Mouse (Mus musculus) neural tube, embryonic 12.5 days (tissue): ENCODE measurements around the gene Elmod3. TPM values are rescaled to one million over a fixed set of nuclear protein-coding genes. Genes with fewer than 3 reads are reported as not detected.

Source experiments
- ATAC-seq: fragments of 200-750 bp; cut with Nextera tagmentation; 2 replicates; pipeline ENCODE4 v1.8.0; 2017; ENCODE audit warnings: low read depth, mild to moderate bottlenecking, moderate TSS enrichment, moderate library complexity; ENCODE audit not compliant: low FRiP score
- H3K27ac ChIP-seq: fragments of 300-500 bp; sonication (generic); 2 replicates; pipeline ENCODE4 v1.5.1; 2016
- H3K27me3 ChIP-seq: fragments of 300-500 bp; sonication (generic); replicated peaks from 2 replicates; pipeline ENCODE4 v1.6.1; 2016; ENCODE audit warnings: mild to moderate bottlenecking
- H3K36me3 ChIP-seq: fragments of 300-500 bp; sonication (generic); 2 replicates; pipeline ENCODE4 v1.6.1; 2016; ENCODE audit warnings: mild to moderate bottlenecking
- H3K4me1 ChIP-seq: fragments of 300-500 bp; sonication (generic); 2 replicates; pipeline ENCODE4 v1.6.1; 2016
- H3K4me2 ChIP-seq: fragments of 300-500 bp; sonication (generic); replicated peaks from 2 replicates; pipeline ENCODE4 v1.6.1; 2016; ENCODE audit warnings: mild to moderate bottlenecking
- H3K4me3 ChIP-seq: fragments of 300-500 bp; sonication (generic); 2 replicates; pipeline ENCODE4 v1.5.1; 2016
- H3K9ac ChIP-seq: fragments of 300-500 bp; sonication (generic); 2 replicates; pipeline ENCODE4 v1.6.1; 2016; ENCODE audit warnings: mild to moderate bottlenecking
- H3K9me3 ChIP-seq: fragments of 300-500 bp; sonication (generic); 2 replicates; pipeline ENCODE4 v1.6.1; 2016; ENCODE audit warnings: mild to moderate bottlenecking
- WGBS: fragments of 180-500 bp; shearing (Covaris S2); methylation state at CpG from one replicate; pipeline ENCODE4 v1.1.7; 2016; 5-methylcytosine and 5-hydroxymethylcytosine counted together
- polyA plus RNA-seq: library from polyadenylated mRNA; unstranded; fragments of >200 nt; fragmentation: Nextera tagmentation; extraction: Ambion mirVana; gene quantifications from 2 replicates; pipeline ENCODE4 v1.2.1, GENCODE M21; 2016

Gene Elmod3
- polyA plus RNA-seq, 1 experiment from 2014 or later: 17.2 TPM

DNA sequence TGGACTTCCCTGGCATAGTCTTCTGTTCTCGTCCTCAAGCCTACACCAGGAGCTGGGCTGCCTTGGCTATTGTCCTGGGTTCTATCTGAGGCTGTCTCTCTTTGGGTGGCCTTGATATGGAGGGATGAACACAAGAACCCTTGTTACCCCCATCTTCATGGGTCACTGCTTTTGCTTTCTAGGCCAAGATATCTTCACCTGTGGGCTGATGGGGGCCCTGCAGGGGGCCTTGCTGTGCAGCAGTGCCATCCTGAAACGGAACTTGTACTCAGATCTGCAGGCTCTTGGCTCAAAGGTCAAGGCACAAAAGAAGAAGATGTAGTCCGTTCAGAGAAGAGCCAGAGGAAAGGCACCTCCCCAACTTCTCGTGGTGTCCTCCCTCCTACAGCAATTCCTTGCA is 8.8 kb upstream of the Elmod3 start:
- Histone ChIP-seq H3K27ac (no peak overlapping the region), H3K4me2 (no peak overlapping the region), H3K4me1 (no peaks in the 10 kb centered on the region), H3K27me3 (no peaks in the 10 kb centered on the region), H3K9ac (no peak overlapping the region), H3K9me3 (no peaks in the 10 kb centered on the region), H3K36me3 (peaks cover 69% of the 10 kb centered on the region), H3K4me3 (no peak overlapping the region)
- 88% methylated on average over 4 of the region's 4 CpGs for WGBS
- ATAC-seq: no peak

DNA sequence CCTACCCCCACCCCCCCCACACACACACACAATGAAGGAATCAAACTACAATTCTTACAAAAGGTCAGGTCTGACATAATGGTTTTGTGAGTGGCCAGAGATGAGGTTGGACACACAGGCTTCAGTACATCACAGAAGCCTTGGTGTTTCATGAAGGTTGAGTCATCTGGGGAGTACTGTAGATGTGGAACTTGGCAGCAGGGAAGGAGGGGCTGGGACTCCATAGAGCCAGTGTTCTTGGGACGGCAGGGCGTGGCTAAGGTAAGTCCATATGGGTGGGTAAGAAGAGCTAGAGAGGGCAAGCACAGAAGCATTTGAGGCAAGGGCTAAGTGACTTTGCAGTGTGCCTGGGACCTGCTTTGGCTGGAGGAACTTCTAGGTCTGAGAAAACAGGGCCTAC is 5.9 kb upstream of the Elmod3 start:
- peaks cover 40% of the 10 kb centered on the region for H3K36me3 ChIP-seq

DNA sequence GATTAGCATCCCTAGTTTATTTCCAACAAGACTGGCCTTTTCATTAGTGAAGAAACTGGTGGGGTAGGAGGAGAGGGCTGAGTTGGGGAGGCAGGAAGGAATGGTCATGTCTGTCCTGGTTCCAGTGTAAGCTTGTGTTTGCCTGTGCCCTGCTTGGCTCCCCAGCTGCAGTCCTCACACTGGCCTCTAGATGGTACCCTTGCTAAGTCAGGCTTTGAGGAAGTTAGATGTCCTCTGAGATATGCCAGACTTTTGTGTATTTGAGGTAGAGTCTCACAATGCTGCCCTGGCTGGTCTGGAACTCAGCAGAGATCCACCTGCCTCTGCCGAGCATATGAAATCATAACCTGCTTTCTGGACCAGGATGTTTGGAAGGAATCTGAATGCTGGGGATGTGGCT is 3.5 kb upstream of the Elmod3 start:
- Histone ChIP-seq H3K4me1 (peaks cover 18% of the 10 kb centered on the region), H3K36me3 (peaks cover 24% of the 10 kb centered on the region), H3K9me3 (no peaks in the 10 kb centered on the region), H3K27me3 (no peaks in the 10 kb centered on the region), H3K9ac (no peak overlapping the region), H3K4me3 (no peak overlapping the region), H3K27ac (no peak overlapping the region), H3K4me2 (no peak overlapping the region)
- 56% methylated on average over 1 of the region's 1 CpGs for WGBS
- no peak for ATAC-seq

More for the DNA sequence above, 5.9 kb upstream of the Elmod3 start:
- ATAC-seq: no peak
- Histone ChIP-seq H3K9me3 (no peaks in the 10 kb centered on the region), H3K9ac (no peak overlapping the region), H3K4me1 (peaks cover 2% of the 10 kb centered on the region; the same call in 1 of the 2 replicates), H3K27ac (no peak overlapping the region), H3K4me3 (no peak overlapping the region), H3K4me2 (no peak overlapping the region), H3K27me3 (no peaks in the 10 kb centered on the region)
- WGBS: 91% methylated on average over 2 of the region's 2 CpGs

DNA sequence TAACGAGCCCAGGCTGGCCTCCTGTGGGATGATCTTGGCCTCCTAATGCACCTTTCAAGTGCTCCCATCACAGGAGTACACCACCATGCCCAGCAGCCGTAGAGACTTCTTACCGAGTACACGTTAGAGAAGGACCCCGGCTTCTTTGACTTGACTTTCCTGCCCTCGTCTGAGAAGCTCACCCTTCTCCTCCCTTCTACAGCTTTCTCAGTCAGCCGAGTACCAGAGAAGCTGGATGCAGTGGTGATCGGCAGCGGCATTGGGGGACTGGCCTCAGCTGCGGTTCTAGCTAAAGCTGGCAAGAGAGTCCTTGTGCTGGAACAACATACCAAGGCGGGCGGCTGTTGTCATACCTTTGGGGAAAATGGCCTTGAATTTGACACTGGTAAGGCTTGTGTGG is 2.6 kb upstream of the Elmod3 start:
- no peak overlapping the region for H3K4me2 ChIP-seq
- no peaks in the 10 kb centered on the region for H3K27me3 ChIP-seq
- H3K9me3 ChIP-seq: no peaks in the 10 kb centered on the region
- H3K4me1 ChIP-seq: peaks cover 18% of the 10 kb centered on the region
- H3K4me3 ChIP-seq: no peak overlapping the region
- no peak overlapping the region for H3K27ac ChIP-seq
- no peak for ATAC-seq
- H3K36me3 ChIP-seq: peaks cover 15% of the 10 kb centered on the region; the same call in 1 of the 2 replicates
- H3K9ac ChIP-seq: no peak overlapping the region
- WGBS: 87% methylated on average over 12 of the region's 12 CpGs

DNA sequence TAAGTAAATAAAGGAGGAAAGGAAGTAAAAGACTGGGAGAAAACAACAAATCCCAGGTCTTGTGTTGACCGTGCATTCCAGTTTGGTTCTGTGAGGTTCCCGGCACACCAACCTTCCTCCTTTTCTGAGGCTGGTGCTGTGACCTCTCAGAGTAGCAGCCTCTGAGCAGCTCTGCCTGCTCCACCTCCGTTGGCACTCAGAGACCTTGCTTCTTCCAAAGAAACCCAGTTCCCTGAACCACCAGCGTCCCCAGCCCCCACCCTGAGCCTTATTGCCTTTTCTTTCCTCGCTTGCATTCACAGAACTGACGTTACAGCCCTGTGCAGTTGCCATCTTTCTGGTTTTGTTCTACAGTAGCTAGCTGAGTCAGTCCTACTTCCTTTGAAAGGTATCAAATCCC is 2.0 kb upstream of the Elmod3 start:
- Histone ChIP-seq H3K4me3 (no peak overlapping the region), H3K4me2 (no peak overlapping the region), H3K27ac (no peak overlapping the region), H3K9ac (no peak overlapping the region), H3K27me3 (no peaks in the 10 kb centered on the region), H3K4me1 (peaks cover 18% of the 10 kb centered on the region), H3K9me3 (no peaks in the 10 kb centered on the region), H3K36me3 (peaks cover 12% of the 10 kb centered on the region; the same call in 1 of the 2 replicates)
- no peak for ATAC-seq
- WGBS: 78% methylated on average over 6 of the region's 6 CpGs

DNA sequence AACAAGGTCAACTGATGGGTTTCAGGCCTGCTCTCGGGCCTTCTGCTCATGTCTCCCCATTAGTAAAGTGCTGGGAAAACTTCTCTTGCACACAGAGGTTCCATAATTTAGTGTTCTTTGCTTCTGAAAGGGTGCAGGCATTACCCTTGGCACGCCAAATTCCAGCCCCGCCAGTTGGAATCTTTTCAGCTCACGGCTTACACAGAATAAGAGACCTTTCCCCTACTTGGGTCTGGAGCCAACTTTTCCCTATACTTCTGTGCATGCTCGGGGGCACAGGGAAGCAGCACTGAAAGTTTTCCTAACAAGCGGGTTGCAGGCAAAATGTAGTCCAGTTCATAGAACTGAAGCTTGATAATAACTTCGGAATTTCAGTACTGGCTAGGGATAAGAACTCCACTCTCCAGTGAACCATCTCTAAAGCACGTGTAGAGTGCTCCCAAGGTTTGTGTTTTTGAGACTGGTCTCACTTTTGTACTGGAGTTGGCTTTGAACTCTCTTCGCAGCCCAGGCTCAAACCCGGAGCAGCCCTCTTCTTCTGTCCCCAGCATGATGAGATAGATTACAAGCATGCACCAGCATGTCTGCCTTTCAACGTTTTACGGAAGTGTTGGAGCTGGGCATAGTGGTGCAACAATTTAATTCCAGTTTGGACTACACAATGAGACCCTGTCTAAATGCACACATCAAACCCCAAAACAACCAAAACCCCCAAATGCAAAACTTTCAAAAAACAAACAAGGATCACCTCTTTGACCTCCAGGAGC is 761 bp upstream of the Elmod3 start:
- Histone ChIP-seq H3K4me1 (peaks cover 18% of the 10 kb centered on the region), H3K36me3 (peaks cover 5% of the 10 kb centered on the region; the same call in 1 of the 2 replicates), H3K4me3 (peak overlapping the region; percentile 54), H3K4me2 (peak overlapping the region; percentile 69), H3K9me3 (no peaks in the 10 kb centered on the region), H3K9ac (peak overlapping the region; percentile 69), H3K27me3 (no peaks in the 10 kb centered on the region), H3K27ac (no peak overlapping the region)
- peak; percentile 8; the same call in 1 of the 2 replicates for ATAC-seq
- WGBS: 56% methylated on average over 12 of the region's 12 CpGs

DNA sequence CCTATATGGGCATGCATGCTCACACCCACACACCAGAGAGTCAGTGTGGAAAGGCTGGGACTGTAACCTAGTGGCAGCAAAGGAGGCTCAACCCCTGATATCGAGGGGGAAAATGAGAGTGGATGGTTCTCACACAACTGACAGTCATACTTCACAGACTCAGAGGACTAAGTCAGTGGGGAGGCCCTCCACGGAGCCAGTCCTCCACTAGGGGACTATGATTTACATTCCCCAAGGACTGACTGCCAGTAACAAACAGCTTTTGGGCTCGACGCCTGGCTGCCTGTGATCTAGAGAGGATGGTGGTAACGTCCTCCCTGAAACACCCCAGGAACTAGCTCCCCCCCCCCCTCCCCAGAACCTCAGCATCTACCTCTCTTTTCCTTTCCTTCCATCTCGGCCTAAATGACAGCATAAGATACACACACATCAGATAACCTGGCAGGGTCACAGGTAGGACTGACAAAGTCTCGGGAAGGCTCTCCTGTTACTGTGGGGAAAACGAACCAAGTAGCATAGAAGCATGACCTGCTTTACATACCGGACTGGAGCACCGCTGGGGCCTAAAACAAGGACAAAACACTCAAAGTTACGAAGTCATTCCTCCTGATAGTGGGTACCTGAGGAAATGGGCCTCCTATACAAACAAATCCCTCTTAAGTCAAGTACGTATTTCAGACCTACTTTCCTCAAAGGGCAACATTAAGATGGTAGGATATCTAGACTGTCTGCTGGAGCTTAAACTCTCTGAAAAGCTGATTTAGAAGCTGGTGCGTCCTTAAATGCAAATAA is 934 bp downstream of the Elmod3 start:
- Histone ChIP-seq H3K9me3 (no peaks in the 10 kb centered on the region), H3K27ac (no peak overlapping the region), H3K4me1 (peaks cover 18% of the 10 kb centered on the region), H3K4me2 (peak overlapping the region; percentile 69), H3K9ac (peak overlapping the region; percentile 69), H3K36me3 (no peaks in the 10 kb centered on the region), H3K27me3 (no peaks in the 10 kb centered on the region), H3K4me3 (peak overlapping the region; percentile 54)
- ATAC-seq: no peak
- WGBS: 50% methylated on average over 13 of the region's 13 CpGs

DNA sequence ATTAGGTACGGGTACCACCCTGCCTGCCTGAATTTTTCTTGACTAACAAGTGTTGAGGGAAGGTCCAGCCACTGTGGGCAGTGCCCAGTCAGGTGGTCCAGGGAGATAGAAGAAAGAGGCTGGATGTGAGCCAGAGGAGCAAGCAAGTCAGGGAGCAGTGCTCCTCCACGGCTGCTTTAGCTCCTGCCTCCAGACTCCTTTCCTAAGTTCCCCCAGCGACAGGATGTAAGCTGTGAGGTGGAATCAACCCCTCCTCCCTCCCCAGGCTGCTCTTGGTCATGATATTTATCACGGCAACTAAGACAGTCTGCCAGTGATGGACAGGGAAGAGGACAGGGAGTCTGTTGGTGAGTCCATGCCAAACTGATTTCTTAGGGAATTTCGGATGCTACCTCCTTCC is 4.3 kb downstream of the Elmod3 start:
- ATAC-seq: no peak
- H3K4me3 ChIP-seq: no peak overlapping the region
- H3K9ac ChIP-seq: no peak overlapping the region
- no peak overlapping the region for H3K4me2 ChIP-seq
- H3K4me1 ChIP-seq: peaks cover 15% of the 10 kb centered on the region
- H3K27ac ChIP-seq: no peak overlapping the region
- no peaks in the 10 kb centered on the region for H3K27me3 ChIP-seq
- no peaks in the 10 kb centered on the region for H3K9me3 ChIP-seq
- WGBS: 71% methylated on average over 5 of the region's 5 CpGs
- H3K36me3 ChIP-seq: no peaks in the 10 kb centered on the region

DNA sequence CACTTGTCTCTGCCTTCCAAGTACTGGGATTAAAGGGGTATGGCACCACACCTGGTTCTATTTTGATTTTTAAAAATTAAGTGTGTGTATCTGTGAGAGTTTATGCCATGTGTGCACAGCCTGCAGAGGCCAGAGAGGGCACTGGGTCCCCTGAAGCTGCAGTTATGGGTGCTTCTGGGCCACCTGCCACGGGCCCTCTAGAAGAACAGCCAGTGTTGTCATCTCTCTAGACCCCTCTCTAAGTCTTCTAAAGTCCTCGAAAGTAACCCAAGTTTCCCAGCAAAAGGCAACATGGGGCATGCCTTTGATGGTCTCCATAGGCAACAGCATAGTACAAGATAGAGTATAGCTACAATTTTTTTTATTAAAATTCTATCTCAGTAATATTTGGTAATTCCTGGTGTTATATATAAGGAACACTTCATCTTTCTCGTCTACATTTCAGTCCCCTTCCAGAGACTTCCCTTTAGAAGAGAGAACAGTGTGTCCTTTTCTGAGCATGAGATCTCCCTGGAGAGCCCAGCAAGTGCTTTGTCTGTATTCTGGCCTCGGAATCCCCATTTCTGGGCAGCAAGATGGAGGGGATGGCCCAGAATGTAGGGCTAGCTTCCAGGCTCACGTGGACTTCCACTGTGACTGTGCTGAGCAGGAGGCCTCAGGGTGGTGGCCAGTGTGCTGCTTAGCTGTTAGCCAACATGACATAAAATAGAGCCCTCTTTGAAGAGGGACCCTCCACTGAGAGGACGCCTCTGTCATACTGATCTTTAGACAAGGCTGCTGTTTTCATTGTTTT is 5.0 kb downstream of the Elmod3 start:
- Histone ChIP-seq H3K9me3 (no peaks in the 10 kb centered on the region), H3K27me3 (no peaks in the 10 kb centered on the region), H3K27ac (no peak overlapping the region), H3K36me3 (no peaks in the 10 kb centered on the region), H3K9ac (no peak overlapping the region), H3K4me1 (peaks cover 10% of the 10 kb centered on the region), H3K4me3 (no peak overlapping the region), H3K4me2 (no peak overlapping the region)
- WGBS: 86% methylated on average over 6 of the region's 6 CpGs
- no peak for ATAC-seq

DNA sequence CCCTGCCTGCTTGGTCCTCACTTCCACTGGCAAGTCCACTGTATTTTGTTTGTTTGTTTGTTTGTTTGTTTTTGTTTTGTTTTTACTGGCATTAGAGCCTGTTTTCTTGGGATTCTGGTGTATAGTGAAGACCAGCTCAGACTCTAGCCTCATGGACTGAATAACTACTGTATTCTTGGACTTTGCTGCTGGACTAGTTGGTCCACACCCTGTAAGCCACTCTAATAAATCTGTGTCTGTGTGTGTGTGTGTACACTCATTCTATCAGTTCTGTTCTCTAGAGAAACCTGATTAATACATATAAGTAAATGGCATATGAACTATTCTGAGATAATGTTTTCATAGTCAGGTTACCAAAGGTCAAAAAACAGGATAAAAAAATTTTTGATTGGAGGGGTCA is 8.1 kb downstream of the Elmod3 start:
- Histone ChIP-seq H3K27me3 (no peaks in the 10 kb centered on the region), H3K4me1 (no peaks in the 10 kb centered on the region), H3K9ac (no peak overlapping the region), H3K4me2 (no peak overlapping the region), H3K36me3 (no peaks in the 10 kb centered on the region), H3K27ac (no peak overlapping the region), H3K9me3 (no peaks in the 10 kb centered on the region), H3K4me3 (no peak overlapping the region)
- no peak for ATAC-seq

DNA sequence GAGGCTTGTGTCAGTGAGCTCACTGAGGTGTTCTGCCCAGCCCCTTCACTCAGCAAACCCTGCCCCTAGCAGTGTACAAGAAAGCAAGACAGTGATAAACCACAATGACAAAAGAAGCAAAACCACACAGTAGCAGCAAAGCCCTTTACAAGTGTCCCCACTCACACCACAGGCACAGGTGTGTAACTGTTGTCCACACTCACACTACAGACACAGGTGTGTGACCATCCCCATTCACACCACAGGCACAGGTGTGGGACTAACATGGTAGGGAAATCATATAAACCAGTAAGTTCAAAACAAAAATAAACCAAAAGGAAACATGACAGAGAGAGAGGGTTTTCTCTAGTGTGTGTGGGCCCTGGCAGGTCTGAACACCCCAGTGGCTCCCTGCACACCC is 9.9 kb downstream of the Elmod3 start:
- ATAC-seq: no peak
- H3K4me2 ChIP-seq: no peak overlapping the region
- no peak overlapping the region for H3K27ac ChIP-seq
- no peaks in the 10 kb centered on the region for H3K4me1 ChIP-seq
- no peaks in the 10 kb centered on the region for H3K27me3 ChIP-seq
- H3K4me3 ChIP-seq: no peak overlapping the region
- H3K9me3 ChIP-seq: no peaks in the 10 kb centered on the region
- no peak overlapping the region for H3K9ac ChIP-seq
- no peaks in the 10 kb centered on the region for H3K36me3 ChIP-seq

DNA sequence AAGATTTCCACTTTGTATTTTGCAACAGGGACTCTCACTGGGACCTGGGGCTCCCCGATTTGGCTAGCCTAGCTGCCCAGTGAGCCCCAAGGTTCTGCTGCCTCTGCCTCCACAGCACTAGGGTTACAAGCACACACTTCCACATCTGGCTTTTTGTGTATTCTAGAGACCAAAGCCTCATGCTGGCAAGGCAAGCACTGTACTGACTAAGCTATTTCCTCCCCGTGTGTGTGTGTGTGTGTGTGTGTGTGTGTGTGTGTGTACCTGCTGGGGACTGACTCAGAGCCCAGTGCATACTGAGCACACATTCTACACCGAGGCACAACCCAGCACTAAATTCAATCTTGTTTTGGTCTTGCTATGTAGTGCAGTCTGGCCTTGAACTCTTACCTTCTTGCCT is 11.5 kb downstream of the Elmod3 start:
- Histone ChIP-seq H3K4me1 (no peaks in the 10 kb centered on the region), H3K9ac (no peak overlapping the region), H3K27ac (no peak overlapping the region), H3K9me3 (no peaks in the 10 kb centered on the region), H3K27me3 (no peaks in the 10 kb centered on the region), H3K36me3 (no peaks in the 10 kb centered on the region), H3K4me2 (no peak overlapping the region), H3K4me3 (no peak overlapping the region)
- 92% methylated on average over 3 of the region's 3 CpGs for WGBS
- ATAC-seq: no peak
